Mouse (Mus musculus) thymus, adult 2 months (tissue): ENCODE data around the gene Plekhn1. TPM values are rescaled to one million over a fixed set of nuclear protein-coding genes. Genes with fewer than 3 reads are reported as not detected.

Experiments
- DNase-seq: peaks from one replicate; pipeline ENCODE4 v3.0.0; 2021
- H3K27ac ChIP-seq: fragments of 200-500 bp; 2 replicates; pipeline ENCODE4 v1.5.1; 2012; ENCODE audit warnings: low read length, control low read depth; ENCODE audit not compliant: control insufficient read depth, insufficient read depth
- H3K27me3 ChIP-seq: fragments of 200-500 bp; 2 replicates; pipeline ENCODE4 v1.6.1; 2012; ENCODE audit warnings: mild to moderate bottlenecking, low read length, moderate library complexity, mixed read lengths; ENCODE audit not compliant: control insufficient read depth, insufficient read depth
- H3K36me3 ChIP-seq: fragments of 200-500 bp; 2 replicates; pipeline ENCODE4 v1.6.1; 2012; ENCODE audit warnings: mild to moderate bottlenecking, low read length, moderate library complexity; ENCODE audit not compliant: control insufficient read depth, insufficient read depth
- H3K4me1 ChIP-seq: fragments of 200-500 bp; replicated peaks from 2 replicates; pipeline ENCODE4 v1.6.1; 2012; ENCODE audit warnings: low read length; ENCODE audit not compliant: control insufficient read depth, insufficient read depth
- H3K4me3 ChIP-seq: fragments of 200-500 bp; 2 replicates; pipeline ENCODE4 v1.5.1; 2012; ENCODE audit warnings: mild to moderate bottlenecking, low read length, control low read depth, moderate library complexity; ENCODE audit not compliant: control insufficient read depth, insufficient read depth
- CTCF ChIP-seq: fragments of 200-500 bp; IDR thresholded peaks from 2 replicates; pipeline ENCODE4 v1.5.1; 2012; ENCODE audit warnings: mild to moderate bottlenecking, control low read depth, low read length, moderate library complexity, borderline replicate concordance; ENCODE audit not compliant: control insufficient read depth, poor library complexity, insufficient read depth; ENCODE audit errors: extremely low read depth
- POLR2A ChIP-seq: fragments of 200-500 bp; IDR thresholded peaks from 2 replicates; pipeline ENCODE4 v1.6.1; 2012; ENCODE audit warnings: mild to moderate bottlenecking, low read length, control low read depth, moderate library complexity; ENCODE audit not compliant: control insufficient read depth, poor library complexity, insufficient read depth; ENCODE audit errors: extremely low read depth
- WGBS: fragments of 180-500 bp; shearing (Covaris S2); methylation state at CpG from one replicate; pipeline ENCODE4 v1.1.7; 2018; 5-methylcytosine and 5-hydroxymethylcytosine counted together
- polyA plus RNA-seq: library from polyadenylated mRNA; depleted of rRNA; stranded (reverse); fragments of >200 nt; gene quantifications from 2 replicates; pipeline ENCODE4 v1.2.3, GENCODE M21; 2012

Gene Plekhn1
- polyA plus RNA-seq, 1 experiment = 145 TPM

DNA sequence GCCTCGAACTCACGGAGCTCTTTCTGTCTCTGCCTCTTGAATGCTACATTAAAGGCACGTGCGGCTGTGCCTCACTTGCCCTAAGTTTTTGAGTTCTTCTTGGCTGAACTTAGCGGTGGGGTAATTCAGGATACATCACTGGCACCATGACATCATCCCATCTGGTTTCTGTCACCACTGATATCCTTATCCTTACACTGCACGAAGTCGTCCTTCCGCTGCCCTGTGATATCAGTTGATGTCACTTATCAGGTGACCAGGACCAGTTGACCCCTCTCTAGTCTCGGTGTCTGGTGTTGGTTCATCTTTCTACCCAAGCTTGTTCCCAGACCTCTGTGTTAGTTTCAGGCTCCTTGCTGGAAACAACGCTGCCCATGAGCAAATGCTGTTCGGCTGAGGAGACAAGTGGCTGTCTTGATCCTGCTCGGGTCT lies 32.2 kb downstream of the Plekhn1 start:
- no peaks in the 10 kb centered on the region for H3K36me3 ChIP-seq

DNA sequence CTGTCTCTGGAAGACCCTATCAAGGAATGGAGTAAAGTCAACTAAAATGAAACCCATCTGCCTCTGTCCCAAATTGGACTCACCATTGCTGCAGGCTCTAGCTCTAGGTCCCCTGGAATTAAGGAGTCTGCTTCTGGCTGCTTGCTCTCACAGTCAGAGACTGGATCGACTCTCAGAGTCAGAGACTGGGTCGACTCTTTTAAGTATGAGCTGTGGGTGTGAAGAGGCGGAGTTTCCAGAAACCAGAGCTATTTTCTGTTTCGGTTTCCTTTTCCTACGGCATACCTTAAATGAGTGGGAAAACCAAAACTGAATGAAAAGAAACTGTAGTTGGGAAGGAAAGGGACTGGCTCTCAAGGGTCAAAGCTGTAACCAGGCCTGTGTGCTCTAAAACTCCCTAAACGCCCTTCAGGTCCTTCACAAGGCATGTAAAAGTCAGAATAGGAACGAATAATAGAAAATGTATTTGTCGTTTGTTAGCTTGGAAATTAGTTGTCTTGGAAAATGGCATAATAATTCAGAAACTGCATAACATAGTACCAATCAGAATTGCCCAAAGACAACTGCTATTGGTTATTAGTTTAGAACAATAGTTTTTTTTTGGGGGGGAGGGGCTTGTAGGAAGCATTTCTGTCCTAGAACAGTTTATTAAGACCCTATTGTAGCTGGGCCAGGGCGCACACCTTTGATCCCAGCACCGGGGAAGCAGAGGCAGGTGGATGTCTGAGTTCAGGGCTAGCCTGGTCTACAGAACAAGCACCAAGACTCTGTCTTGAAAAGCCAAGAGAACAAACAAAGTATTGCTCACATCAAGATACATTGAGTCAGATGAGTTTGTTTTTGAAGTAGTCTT lies 33.8 kb downstream of the Plekhn1 start, which contains the start of gene Isg15:
Gene Isg15, minus strand, starts transcription at position 196 of the 853 bp plus-strand sequence.
- H3K27me3 ChIP-seq = peaks cover 4% of the 10 kb centered on the region
- H3K4me1 ChIP-seq = peaks cover 38% of the 10 kb centered on the region
- TF ChIP-seq POLR2A (no peak), CTCF (no peak)
- peak; percentile 36 for DNase-seq
- H3K4me3 ChIP-seq = no peak within 1 kb of the TSS; the same call in 1 of the 2 replicates
- peak within 1 kb of the TSS; percentile 62 for H3K27ac ChIP-seq
- 19% methylated on average over 10 of the region's 10 CpGs for WGBS
- H3K36me3 ChIP-seq = no peaks in the 10 kb centered on the region

More for the DNA sequence above, 32.2 kb downstream of the Plekhn1 start:
- TF ChIP-seq CTCF (no peak), POLR2A (no peak)
- peaks cover 29% of the 10 kb centered on the region for H3K4me1 ChIP-seq
- DNase-seq = no peak
- no peaks in the 10 kb centered on the region for H3K27me3 ChIP-seq
- peak overlapping the region; percentile 18 for H3K4me3 ChIP-seq
- H3K27ac ChIP-seq = peak overlapping the region; percentile 53
- 69% methylated on average over 12 of the region's 12 CpGs for WGBS

DNA sequence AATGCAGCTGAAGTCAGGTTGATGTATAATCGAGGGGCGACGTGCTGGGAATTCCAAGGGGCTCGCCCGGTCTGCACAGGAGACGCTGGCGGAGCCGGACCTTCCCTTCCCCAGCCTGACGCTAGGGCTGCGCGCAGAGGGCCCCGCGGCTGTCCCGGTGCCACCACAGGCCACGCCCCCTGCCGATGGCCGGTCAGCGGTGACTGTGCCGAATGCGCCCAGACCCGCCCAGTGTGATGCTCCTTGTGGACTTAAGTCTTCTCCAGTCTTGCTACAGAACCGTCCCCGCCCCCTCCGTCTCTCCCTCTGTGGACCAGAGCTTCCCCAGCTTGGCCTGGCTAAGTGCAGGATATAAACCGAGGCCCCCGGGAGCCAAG lies 36.8 kb downstream of the Plekhn1 start:
- 1% methylated on average over 26 of the region's 26 CpGs for WGBS
- H3K27ac ChIP-seq = no peak overlapping the region
- DNase-seq = peak; percentile 59
- TF ChIP-seq POLR2A (no peak), CTCF (no peak)
- H3K4me3 ChIP-seq = peak overlapping the region; percentile 50
- peaks cover 4% of the 10 kb centered on the region for H3K27me3 ChIP-seq
- H3K4me1 ChIP-seq = peaks cover 28% of the 10 kb centered on the region
- no peaks in the 10 kb centered on the region for H3K36me3 ChIP-seq

DNA sequence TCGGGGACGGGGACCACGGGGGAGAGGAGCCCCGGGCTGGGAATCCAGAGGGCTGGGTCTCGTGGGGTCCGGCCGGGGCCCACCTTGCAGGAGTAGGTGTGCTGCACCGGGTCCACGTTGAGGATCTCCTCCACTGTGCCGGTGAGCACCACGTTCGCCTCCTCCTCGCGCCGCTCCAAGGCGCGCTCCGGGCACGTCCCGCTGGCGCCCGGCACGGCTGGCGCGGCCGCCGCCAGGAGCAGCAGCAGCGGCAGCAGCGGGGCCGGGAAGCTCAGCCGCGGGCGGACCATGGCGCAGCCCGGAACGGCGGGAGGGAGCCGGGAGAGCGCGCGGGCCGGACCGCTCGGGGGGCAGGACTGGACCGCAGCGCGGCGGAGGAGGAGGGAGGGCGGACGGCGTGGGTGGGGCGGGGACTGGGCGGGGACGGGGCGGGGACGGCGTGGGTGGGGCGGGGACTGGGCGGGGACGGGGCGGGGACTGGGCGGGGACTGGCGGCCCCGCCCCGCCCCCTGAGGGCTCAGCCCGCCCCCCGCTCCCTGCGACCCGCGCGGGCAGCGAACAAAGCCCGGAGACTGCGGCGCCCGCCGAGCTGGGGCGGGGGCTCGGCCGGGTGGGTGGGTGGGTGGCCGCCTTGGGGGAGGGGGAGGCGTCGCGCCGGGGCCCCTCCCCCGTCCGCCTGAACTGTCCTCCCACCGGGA lies 37.4 kb downstream of the Plekhn1 start, which contains the start of gene Agrn:
Gene Agrn, minus strand, starts transcription at position 358 of the 698 bp plus-strand sequence.
- no peak for TF ChIP-seq POLR2A
- TF ChIP-seq CTCF = no peak
- Histone ChIP-seq H3K4me1 (peaks cover 23% of the 10 kb centered on the region), H3K4me3 (peak within 1 kb of the TSS; percentile 53), H3K27ac (no peak within 1 kb of the TSS), H3K27me3 (peaks cover 4% of the 10 kb centered on the region), H3K36me3 (no peaks in the 10 kb centered on the region)
- peak; percentile 47 for DNase-seq
- WGBS = under 1% methylated on average over 71 of the region's 88 CpGs

DNA sequence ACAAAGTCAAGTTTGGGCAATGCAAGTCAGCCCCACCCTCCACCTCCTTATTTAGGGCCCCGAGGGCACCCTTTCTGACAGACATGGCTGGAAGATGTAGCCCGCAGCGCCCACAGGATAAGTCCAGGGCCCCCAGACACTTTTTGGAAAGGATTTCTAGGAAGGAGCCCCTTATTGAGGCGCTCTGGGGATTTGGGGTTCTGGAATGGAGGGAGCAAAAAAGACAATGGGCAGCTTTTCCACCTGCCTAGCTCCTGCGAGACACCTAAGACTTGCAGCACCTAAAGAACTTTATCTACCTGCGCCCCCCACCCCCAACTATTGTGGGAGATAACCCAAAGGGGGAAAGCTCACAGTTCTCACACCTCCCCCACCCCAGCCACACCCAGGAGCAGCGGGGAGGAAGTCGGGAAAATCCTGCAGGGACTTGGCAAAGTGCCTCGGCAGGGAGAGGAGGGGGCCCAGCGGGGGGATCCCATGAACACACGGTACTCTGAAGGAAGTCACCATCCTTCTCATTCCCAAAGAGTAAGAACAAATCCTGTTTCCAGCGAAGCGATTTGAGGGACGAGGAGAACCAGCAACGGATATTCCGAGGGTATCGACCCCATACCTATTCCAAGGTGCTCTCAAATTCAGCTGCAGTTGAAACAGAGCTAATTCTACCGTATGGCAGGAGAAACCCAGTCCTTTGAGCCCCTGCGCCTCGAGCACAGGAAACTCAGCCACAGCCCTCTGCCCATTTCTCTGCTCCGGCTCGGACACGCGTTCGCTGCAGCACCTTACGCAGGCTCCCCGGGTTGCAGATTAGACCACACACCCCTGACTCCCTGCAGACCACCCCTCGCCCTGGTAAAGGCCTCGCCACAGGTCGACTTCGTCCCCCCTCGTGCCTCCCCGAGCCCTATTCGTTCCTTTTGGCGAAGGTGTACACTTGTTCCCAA lies 38.5 kb downstream of the Plekhn1 start:
- H3K4me1 ChIP-seq = peaks cover 22% of the 10 kb centered on the region
- no peak for TF ChIP-seq POLR2A
- no peaks in the 10 kb centered on the region for H3K36me3 ChIP-seq
- H3K27me3 ChIP-seq = peaks cover 4% of the 10 kb centered on the region
- peak overlapping the region; percentile 53 for H3K4me3 ChIP-seq
- no peak overlapping the region for H3K27ac ChIP-seq
- peak; percentile 19 for DNase-seq
- WGBS = 19% methylated on average over 35 of the region's 35 CpGs

DNA sequence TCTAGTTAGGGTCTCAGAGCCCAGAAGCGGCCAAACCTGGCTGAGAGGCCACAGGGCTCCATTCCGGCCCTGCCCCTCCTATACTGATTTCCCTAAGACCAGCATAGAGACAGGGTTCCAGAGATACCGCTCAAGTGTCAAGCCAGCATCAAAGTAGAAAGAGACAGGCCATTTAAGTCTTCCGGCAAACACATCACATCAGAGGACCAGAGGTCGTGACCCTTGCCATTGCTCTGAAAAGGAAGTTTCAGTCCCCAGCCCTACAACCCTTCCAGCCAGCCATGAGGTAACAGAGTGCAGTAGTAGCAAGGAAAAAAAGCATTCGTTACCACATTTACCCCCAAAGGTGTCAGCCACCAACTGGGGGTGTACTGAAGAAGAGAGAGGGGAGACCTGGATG lies 40.3 kb downstream of the Plekhn1 start:
- DNase-seq = no peak
- no peak overlapping the region for H3K27ac ChIP-seq
- H3K4me3 ChIP-seq = no peak overlapping the region
- H3K36me3 ChIP-seq = no peaks in the 10 kb centered on the region
- 93% methylated on average over 6 of the region's 6 CpGs for WGBS
- H3K4me1 ChIP-seq = peaks cover 12% of the 10 kb centered on the region
- TF ChIP-seq CTCF (no peak), POLR2A (no peak)
- H3K27me3 ChIP-seq = peaks cover 4% of the 10 kb centered on the region
